Mouse (Mus musculus) bone marrow macrophage, adult 2 months (primary cell): ENCODE measurements around the gene Gm29797.

Source experiments
- CTCF ChIP-seq: IDR thresholded peaks from 2 replicates; pipeline ENCODE4 v1.5.1; 2012; ENCODE audit warnings: low read depth, mild to moderate bottlenecking, low read length, moderate library complexity
- POLR2A ChIP-seq: IDR thresholded peaks from 2 replicates; pipeline ENCODE4 v1.6.1; 2012; ENCODE audit warnings: mild to moderate bottlenecking, low read depth, low read length, borderline replicate concordance

DNA sequence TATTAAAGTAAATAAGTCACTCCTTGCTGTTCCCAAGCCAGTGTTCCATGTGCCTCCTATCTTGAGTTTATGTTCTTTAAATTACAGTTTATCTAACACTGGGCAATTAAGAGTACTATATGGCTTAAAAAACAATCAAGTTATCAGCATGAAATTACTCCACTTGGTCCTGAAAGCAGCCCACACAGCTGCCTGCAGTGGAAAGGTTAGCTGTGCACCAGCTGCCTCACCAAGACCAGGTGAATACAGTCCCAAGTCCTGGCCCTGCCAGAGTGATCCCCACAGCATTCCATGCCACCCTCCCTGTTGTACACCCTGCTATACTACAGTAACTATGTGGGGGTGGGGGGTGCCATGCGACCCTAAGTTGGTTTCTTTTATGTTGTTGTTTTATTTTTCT lies 3.3 kb upstream of the Gm29797 start:
- TF ChIP-seq CTCF = no peak
- TF ChIP-seq POLR2A = no peak
